Mouse (Mus musculus) adrenal gland, postnatal 25 days (tissue): ENCODE results near the gene Rasl10b. TPM values are rescaled to one million over a fixed set of nuclear protein-coding genes. Genes with fewer than 3 reads are reported as not detected.
A peak's percentile ranks its signal among the peaks of the same experiment; 100 is the strongest.

ENCODE experiments used
- DNase-seq: peaks from one replicate; pipeline ENCODE4 v3.0.0; 2021; ENCODE audit warnings: mixed read lengths
- total RNA-seq: library from RNA; stranded (reverse); gene quantifications from 2 replicates; pipeline ENCODE4 v1.2.3, GENCODE M21; 2021

Rasl10b gene
- total RNA-seq, 1 experiment from 2014 or later = 12.7 TPM

GRCm38 (mm10) chr11:83432533-83432932 is 23.6 kb downstream of the Rasl10b start:
- no peak for DNase-seq

- DNase-seq = no peak
Observed at GRCm38 (mm10) chr11:83437377-83437776, 28.4 kb downstream of the Rasl10b start, which contains the start of gene 1700020L24Rik. TSS of gene 1700020L24Rik (plus strand) at chr11:83437677.

GRCm38 (mm10) chr11:83439426-83440060 is 30.6 kb downstream of the Rasl10b start:
- no peak for DNase-seq

GRCm38 (mm10) chr11:83440081-83441064 is 31.4 kb downstream of the Rasl10b start:
- peak; percentile 86 for DNase-seq

GRCm38 (mm10) chr11:83441235-83441634 is 32.3 kb downstream of the Rasl10b start:
- peak; percentile 59 for DNase-seq

- peak; percentile 63 for DNase-seq
Observed at GRCm38 (mm10) chr11:83442596-83443267, 33.8 kb downstream of the Rasl10b start.

GRCm38 (mm10) chr11:83443824-83444223 is 34.9 kb downstream of the Rasl10b start:
- DNase-seq = no peak

- DNase-seq = no peak
Observed at GRCm38 (mm10) chr11:83445001-83445400, 36.1 kb downstream of the Rasl10b start.

GRCm38 (mm10) chr11:83447612-83448011 is 38.7 kb downstream of the Rasl10b start:
- DNase-seq = peak; percentile 16

GRCm38 (mm10) chr11:83448021-83448926 is 39.3 kb downstream of the Rasl10b start:
- peak; percentile 30 for DNase-seq

- peak; percentile 55 for DNase-seq
Observed at GRCm38 (mm10) chr11:83448927-83449236, 39.9 kb downstream of the Rasl10b start.

GRCm38 (mm10) chr11:83449298-83449697 is 40.4 kb downstream of the Rasl10b start:
- no peak for DNase-seq

- DNase-seq = no peak
Observed at GRCm38 (mm10) chr11:83450550-83450949, 41.6 kb downstream of the Rasl10b start.

- DNase-seq = no peak
Observed at GRCm38 (mm10) chr11:83451281-83451680, 42.3 kb downstream of the Rasl10b start.

- peak; percentile 39 for DNase-seq
Observed at GRCm38 (mm10) chr11:83454548-83454947, 45.6 kb downstream of the Rasl10b start.

GRCm38 (mm10) chr11:83455608-83456007 is 46.7 kb downstream of the Rasl10b start:
- DNase-seq = peak; percentile 26

GRCm38 (mm10) chr11:83457257-83457656 is 48.3 kb downstream of the Rasl10b start:
- no peak for DNase-seq

GRCm38 (mm10) chr11:83457912-83458601 is 49.1 kb downstream of the Rasl10b start:
- DNase-seq = no peak

GRCm38 (mm10) chr11:83461462-83462027 is 52.6 kb downstream of the Rasl10b start:
- no peak for DNase-seq

GRCm38 (mm10) chr11:83462711-83463244 is 53.8 kb downstream of the Rasl10b start, which contains the start of gene Mmp28:
TSS of gene Mmp28 (minus strand) at chr11:83463071.
- peak; percentile 81 for DNase-seq
